Mouse (Mus musculus): ENCODE data around the gene Nxph4.
A peak's percentile ranks its signal among the peaks of the same experiment; 100 is the strongest.

The Nxph4 gene

GRCm38 (mm10) chr10:127534036-127534928, at the start of gene Nxph4:
Nxph4 (minus strand) TSS chr10:127534559.
- DNase-seq (ENCODE audit: low read depth, low spot score): peak; percentile 48

GRCm38 (mm10) chr10:127583649-127584048, 49.3 kb upstream of the Nxph4 start:
- no peak for DNase-seq (ENCODE audit: low read depth, low spot score)

DNA sequence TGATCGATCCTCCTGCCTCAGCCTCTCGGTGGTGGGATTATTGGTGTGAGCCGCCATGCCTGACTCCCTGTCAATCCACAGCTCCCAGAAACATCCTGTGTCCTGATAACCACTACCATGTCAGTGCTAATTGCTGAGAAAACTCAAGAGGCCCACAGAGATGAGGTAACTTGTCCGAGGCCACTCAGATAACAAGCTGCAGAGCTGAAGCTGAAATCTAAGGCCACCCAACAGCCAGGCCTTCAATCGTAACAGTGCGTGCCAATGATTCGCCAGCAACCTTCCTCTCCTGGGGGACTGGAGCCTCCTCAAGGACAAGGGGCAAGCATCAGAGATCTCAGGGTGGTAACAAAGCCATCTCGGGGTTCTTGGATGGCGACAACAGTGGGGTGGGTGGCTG, 46.9 kb upstream of the Nxph4 start:
- no peak for DNase-seq (ENCODE audit: low read depth, low spot score)

DNA sequence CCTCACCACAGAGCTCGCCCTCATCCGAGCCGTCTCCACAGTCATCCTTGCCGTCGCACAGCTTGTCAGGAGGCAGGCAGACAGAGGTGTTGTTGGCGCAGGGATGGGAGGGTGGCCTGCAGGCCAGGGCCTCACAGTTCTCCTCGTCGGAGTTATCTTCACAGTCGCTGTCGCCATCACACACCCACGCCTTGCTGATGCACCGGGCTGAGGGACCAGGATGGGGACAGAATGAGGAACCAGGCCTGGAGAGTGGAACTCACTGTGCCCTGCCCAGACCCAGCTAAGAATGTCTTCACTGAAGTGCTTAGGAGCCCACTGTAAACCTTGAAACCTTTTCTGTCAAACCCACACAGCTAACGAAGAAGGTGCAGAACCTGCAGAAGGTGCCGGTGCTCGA, 43.6 kb upstream of the Nxph4 start:
- DNase-seq (ENCODE audit: low read depth, low spot score): no peak

GRCm38 (mm10) chr10:127577156-127577555, 42.8 kb upstream of the Nxph4 start:
- no peak for DNase-seq (ENCODE audit: low read depth, low spot score)

- DNase-seq (ENCODE audit: low read depth, low spot score): peak; percentile 56
Measured at GRCm38 (mm10) chr10:127576381-127576961, 42.1 kb upstream of the Nxph4 start.

- no peak for DNase-seq (ENCODE audit: low read depth, low spot score)
Measured at GRCm38 (mm10) chr10:127575741-127576140, 41.4 kb upstream of the Nxph4 start.

DNA sequence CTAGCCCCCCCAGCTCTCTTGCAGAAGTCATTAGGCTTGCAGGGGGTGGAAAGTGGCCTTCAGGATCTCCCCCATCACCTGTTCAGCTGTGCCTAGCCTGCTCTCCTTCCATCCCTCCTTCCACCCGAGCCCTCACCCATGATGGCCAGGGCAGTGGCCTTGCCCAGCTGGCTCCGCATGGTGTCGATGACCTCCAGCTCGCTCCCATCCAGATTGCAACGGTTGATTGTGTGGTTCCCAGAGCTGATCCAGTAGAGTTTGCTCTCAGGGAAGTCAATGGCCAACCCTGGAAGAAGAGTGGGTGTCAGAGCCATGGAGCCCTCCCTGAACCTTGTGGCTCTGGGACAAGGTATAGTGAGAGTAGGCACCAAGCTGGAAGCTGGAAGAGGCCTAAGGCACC, 37.9 kb upstream of the Nxph4 start:
- no peak for DNase-seq (ENCODE audit: low read depth, low spot score)

GRCm38 (mm10) chr10:127570937-127571641, 36.7 kb upstream of the Nxph4 start:
- DNase-seq (ENCODE audit: low read depth, low spot score): no peak

GRCm38 (mm10) chr10:127570384-127570783, 36.0 kb upstream of the Nxph4 start:
- DNase-seq (ENCODE audit: low read depth, low spot score): no peak

DNA sequence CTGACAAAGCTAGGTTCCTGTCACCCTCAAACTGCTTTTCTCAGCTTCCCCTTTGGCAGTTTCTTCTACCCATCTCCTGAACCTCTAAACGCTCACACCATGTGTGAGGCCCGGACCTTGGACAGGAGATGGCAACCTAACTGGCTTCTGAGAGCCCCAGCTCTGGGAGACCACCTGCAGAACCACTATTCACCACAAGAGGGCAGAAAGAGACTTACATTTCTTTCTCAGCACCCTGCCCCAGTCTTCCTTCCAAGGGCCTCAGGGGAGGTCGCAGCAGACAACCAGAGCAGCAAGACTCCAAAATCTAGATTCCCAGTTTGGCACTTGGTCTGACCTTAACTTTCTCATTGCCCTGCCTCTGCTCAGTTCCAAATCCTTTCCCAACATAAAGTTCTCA, 35.1 kb upstream of the Nxph4 start:
- peak; percentile 81 for DNase-seq (ENCODE audit: low read depth, low spot score)

- no peak for DNase-seq (ENCODE audit: low read depth, low spot score)
Measured at GRCm38 (mm10) chr10:127566553-127567326, 32.4 kb upstream of the Nxph4 start.

DNA sequence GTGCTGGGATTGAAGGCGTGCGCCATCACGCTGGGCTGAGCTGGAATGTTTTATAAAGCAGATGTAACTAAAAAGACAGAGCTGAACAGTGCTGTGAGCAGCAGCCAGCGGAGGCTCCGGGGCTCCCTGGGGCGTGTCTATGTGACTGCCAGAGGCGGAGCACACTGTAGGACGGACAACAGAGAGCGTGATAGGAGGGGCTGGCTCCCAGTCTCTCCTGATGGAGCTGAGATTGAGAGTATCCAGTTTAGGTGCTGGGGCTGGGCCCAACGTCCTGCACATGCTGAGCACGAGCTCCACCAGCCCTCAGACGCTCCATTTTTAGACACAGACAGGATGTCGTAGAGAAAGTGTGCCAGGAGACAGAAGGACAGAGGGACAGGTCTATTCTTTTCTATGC, 29.9 kb upstream of the Nxph4 start:
- no peak for DNase-seq (ENCODE audit: low read depth, low spot score)

- no peak for DNase-seq (ENCODE audit: low read depth, low spot score)
Measured at GRCm38 (mm10) chr10:127563840-127564239, 29.5 kb upstream of the Nxph4 start.

GRCm38 (mm10) chr10:127561145-127561544, 26.8 kb upstream of the Nxph4 start:
- peak; percentile 23 for DNase-seq (ENCODE audit: low read depth, low spot score)

DNA sequence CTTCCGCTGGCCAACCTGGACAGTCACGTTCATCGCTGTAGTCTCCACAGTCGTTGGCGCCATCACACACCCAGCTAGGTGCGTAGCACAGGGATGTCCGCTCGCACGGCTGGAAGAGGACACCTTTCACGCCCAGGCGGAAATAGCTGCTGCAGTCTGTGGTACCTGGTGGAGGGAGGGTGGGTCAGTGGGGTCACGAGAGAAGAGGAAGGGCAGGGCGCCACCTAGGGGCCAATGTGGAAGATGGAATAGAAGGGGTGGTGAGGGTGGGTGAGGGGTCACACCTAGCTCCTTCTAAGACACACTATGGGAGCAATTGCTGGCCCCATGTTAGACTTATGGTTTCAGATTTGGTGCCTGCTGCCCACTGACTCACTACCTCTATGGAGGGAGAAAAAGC, 23.0 kb upstream of the Nxph4 start:
- peak; percentile 56 for DNase-seq (ENCODE audit: low read depth, low spot score)

DNA sequence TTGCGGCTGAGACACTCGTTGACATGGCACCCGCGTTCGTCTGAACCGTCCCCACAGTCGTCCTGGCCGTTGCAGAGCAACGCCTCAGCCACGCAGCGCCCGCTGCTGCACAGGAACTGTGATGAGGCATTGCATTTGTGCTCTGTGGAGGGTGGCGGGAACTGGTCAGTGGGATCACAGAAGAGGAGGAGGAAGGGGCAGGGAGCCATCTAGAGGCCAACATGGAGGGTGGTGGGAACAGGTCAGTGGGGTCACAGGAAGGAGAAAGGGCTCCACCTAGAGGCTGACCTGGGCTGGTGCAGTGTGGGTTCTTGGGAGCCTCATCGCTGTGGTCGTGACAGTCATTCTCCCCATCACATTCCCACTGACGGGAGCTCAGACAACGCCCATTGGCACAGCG, 21.3 kb upstream of the Nxph4 start:
- DNase-seq (ENCODE audit: low read depth, low spot score): peak; percentile 76

GRCm38 (mm10) chr10:127549892-127550291, 15.5 kb upstream of the Nxph4 start:
- no peak for DNase-seq (ENCODE audit: low read depth, low spot score)

- no peak for DNase-seq (ENCODE audit: low read depth, low spot score)
Measured at GRCm38 (mm10) chr10:127548236-127548635, 13.9 kb upstream of the Nxph4 start.

- DNase-seq (ENCODE audit: low read depth, low spot score): no peak
Measured at GRCm38 (mm10) chr10:127546505-127546904, 12.1 kb upstream of the Nxph4 start.

DNA sequence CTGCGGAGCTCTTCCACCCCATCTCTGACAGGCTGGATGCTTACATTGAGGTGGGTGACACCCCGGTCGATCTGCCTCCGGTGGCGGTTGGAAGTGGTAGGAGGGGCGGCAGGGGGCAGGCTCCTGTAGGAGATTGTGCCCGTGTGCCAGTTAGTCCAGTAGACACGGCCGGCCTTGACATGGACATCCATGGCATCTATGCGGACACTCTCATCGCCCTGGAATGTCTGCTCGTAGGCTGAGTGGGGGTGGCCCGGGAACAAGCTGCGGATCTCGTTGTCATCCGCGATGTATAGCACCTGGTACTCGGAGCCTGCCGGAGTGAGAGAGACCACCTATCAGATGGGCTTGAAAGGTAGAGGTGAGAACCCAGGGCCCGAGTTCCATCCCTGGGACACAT, 10.0 kb upstream of the Nxph4 start:
- DNase-seq (ENCODE audit: low read depth, low spot score): no peak

DNA sequence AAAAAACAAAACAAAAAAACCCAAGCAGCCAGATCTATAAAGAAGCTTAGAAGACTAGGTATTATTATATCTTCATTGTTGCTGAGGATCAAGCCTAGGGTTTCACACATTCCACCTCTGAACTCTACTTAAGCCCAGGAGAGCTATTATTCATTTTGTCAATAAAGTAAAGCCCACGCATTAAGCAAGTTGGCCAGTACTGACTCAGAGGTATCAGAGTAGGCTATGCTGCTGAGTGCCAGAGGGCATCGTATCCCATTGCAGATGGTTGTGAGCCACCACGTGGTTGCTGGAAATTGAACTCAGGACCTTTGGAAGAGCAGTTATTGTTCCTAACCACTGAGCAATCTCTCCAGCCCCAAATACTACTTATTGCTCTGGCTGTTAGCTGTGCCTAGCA, 9.6 kb upstream of the Nxph4 start:
- DNase-seq (ENCODE audit: low read depth, low spot score): no peak

Data from A20 (cell line).